Mouse (Mus musculus): Measurements from ENCODE around the gene Tbc1d5. TPM values are rescaled to one million over a fixed set of nuclear protein-coding genes. Genes with fewer than 3 reads are reported as not detected.

The Tbc1d5 gene
- polyA plus RNA-seq, 1 experiment: 11.2 TPM

- 100% methylated on average over 1 of the region's 1 CpGs for WGBS
- Histone ChIP-seq H3K4me1 (ENCODE audit: control insufficient read depth, insufficient read depth, low read length) (no peaks in the 10 kb centered on the region), H3K27ac (ENCODE audit: insufficient read depth, low read depth, low read length) (no peak overlapping the region), H3K36me3 (ENCODE audit: control insufficient read depth, insufficient read depth, low read length) (no peaks in the 10 kb centered on the region), H3K4me3 (ENCODE audit: insufficient read depth, low read depth, low read length) (no peak overlapping the region), H3K27me3 (replicated peaks; ENCODE audit: control insufficient read depth, insufficient read depth, low read length) (no peaks in the 10 kb centered on the region; the same call in 1 of the 2 replicates)
- DNase-seq: no peak
- no peak for TF ChIP-seq POLR2A (IDR thresholded peaks at IDR 0.05; ENCODE audit: low read depth, low read length)
- TF ChIP-seq CTCF (conservative IDR thresholded peaks at IDR 0.05; ENCODE audit: insufficient read depth, insufficient read length, low read depth, low read length): no peak
These were observed 213.0 kb downstream of the Tbc1d5 start for GRCm38 (mm10) chr17:50966147-50966546.

GRCm38 (mm10) chr17:50954313-50954712, 224.8 kb downstream of the Tbc1d5 start:
- WGBS: 89% methylated on average over 9 of the region's 9 CpGs
- no peaks in the 10 kb centered on the region for H3K27me3 ChIP-seq (replicated peaks; ENCODE audit: control insufficient read depth, insufficient read depth, low read length)
- no peaks in the 10 kb centered on the region for H3K36me3 ChIP-seq (ENCODE audit: control insufficient read depth, insufficient read depth, low read length)

GRCm38 (mm10) chr17:50922308-50922707, 256.8 kb downstream of the Tbc1d5 start:
- no peaks in the 10 kb centered on the region for H3K27me3 ChIP-seq (replicated peaks; ENCODE audit: control insufficient read depth, insufficient read depth, low read length)
- no peak overlapping the region for H3K4me3 ChIP-seq (ENCODE audit: insufficient read depth, low read depth, low read length)
- TF ChIP-seq CTCF (conservative IDR thresholded peaks at IDR 0.05; ENCODE audit: insufficient read depth, insufficient read length, low read depth, low read length) (no peak), POLR2A (IDR thresholded peaks at IDR 0.05; ENCODE audit: low read depth, low read length) (no peak)
- no peak for DNase-seq
- no peak overlapping the region for H3K27ac ChIP-seq (ENCODE audit: insufficient read depth, low read depth, low read length)
- H3K4me1 ChIP-seq (ENCODE audit: control insufficient read depth, insufficient read depth, low read length): no peaks in the 10 kb centered on the region
- 95% methylated on average over 2 of the region's 2 CpGs for WGBS
- no peaks in the 10 kb centered on the region for H3K36me3 ChIP-seq (ENCODE audit: control insufficient read depth, insufficient read depth, low read length)

More at GRCm38 (mm10) chr17:50954313-50954712, 224.8 kb downstream of the Tbc1d5 start:
- DNase-seq: no peak
- TF ChIP-seq POLR2A (IDR thresholded peaks at IDR 0.05; ENCODE audit: low read depth, low read length): no peak
- TF ChIP-seq CTCF (conservative IDR thresholded peaks at IDR 0.05; ENCODE audit: insufficient read depth, insufficient read length, low read depth, low read length): no peak
- H3K4me3 ChIP-seq (ENCODE audit: insufficient read depth, low read depth, low read length): no peak overlapping the region
- H3K27ac ChIP-seq (ENCODE audit: insufficient read depth, low read depth, low read length): no peak overlapping the region
- peaks cover 3% of the 10 kb centered on the region; the same call in 1 of the 2 replicates for H3K4me1 ChIP-seq (ENCODE audit: control insufficient read depth, insufficient read depth, low read length)

- Histone ChIP-seq H3K4me3 (ENCODE audit: insufficient read depth, low read depth, low read length) (no peak overlapping the region), H3K36me3 (ENCODE audit: control insufficient read depth, insufficient read depth, low read length) (no peaks in the 10 kb centered on the region), H3K4me1 (ENCODE audit: control insufficient read depth, insufficient read depth, low read length) (no peaks in the 10 kb centered on the region), H3K27me3 (replicated peaks; ENCODE audit: control insufficient read depth, insufficient read depth, low read length) (no peaks in the 10 kb centered on the region), H3K27ac (ENCODE audit: insufficient read depth, low read depth, low read length) (no peak overlapping the region)
- DNase-seq: no peak
- TF ChIP-seq POLR2A (IDR thresholded peaks at IDR 0.05; ENCODE audit: low read depth, low read length) (no peak), CTCF (conservative IDR thresholded peaks at IDR 0.05; ENCODE audit: insufficient read depth, insufficient read length, low read depth, low read length) (no peak)
- WGBS: 91% methylated on average over 2 of the region's 2 CpGs
These were observed 263.9 kb downstream of the Tbc1d5 start for GRCm38 (mm10) chr17:50915216-50915615.

GRCm38 (mm10) chr17:50908568-50909335, 270.4 kb downstream of the Tbc1d5 start:
- H3K4me1 ChIP-seq (ENCODE audit: control insufficient read depth, insufficient read depth, low read length): no peaks in the 10 kb centered on the region
- TF ChIP-seq POLR2A (IDR thresholded peaks at IDR 0.05; ENCODE audit: low read depth, low read length) (no peak), CTCF (conservative IDR thresholded peaks at IDR 0.05; ENCODE audit: insufficient read depth, insufficient read length, low read depth, low read length) (no peak)
- no peaks in the 10 kb centered on the region for H3K36me3 ChIP-seq (ENCODE audit: control insufficient read depth, insufficient read depth, low read length)
- no peaks in the 10 kb centered on the region for H3K27me3 ChIP-seq (replicated peaks; ENCODE audit: control insufficient read depth, insufficient read depth, low read length)
- WGBS: 76% methylated on average over 6 of the region's 6 CpGs
- DNase-seq: no peak
- no peak overlapping the region for H3K4me3 ChIP-seq (ENCODE audit: insufficient read depth, low read depth, low read length)
- H3K27ac ChIP-seq (ENCODE audit: insufficient read depth, low read depth, low read length): no peak overlapping the region

GRCm38 (mm10) chr17:50908160-50908559, 271.0 kb downstream of the Tbc1d5 start:
- no peak for DNase-seq
- H3K36me3 ChIP-seq (ENCODE audit: control insufficient read depth, insufficient read depth, low read length): no peaks in the 10 kb centered on the region
- H3K27ac ChIP-seq (ENCODE audit: insufficient read depth, low read depth, low read length): no peak overlapping the region
- no peaks in the 10 kb centered on the region for H3K4me1 ChIP-seq (ENCODE audit: control insufficient read depth, insufficient read depth, low read length)
- H3K27me3 ChIP-seq (replicated peaks; ENCODE audit: control insufficient read depth, insufficient read depth, low read length): no peaks in the 10 kb centered on the region
- TF ChIP-seq CTCF (conservative IDR thresholded peaks at IDR 0.05; ENCODE audit: insufficient read depth, insufficient read length, low read depth, low read length) (no peak), POLR2A (IDR thresholded peaks at IDR 0.05; ENCODE audit: low read depth, low read length) (no peak)
- 91% methylated on average over 4 of the region's 4 CpGs for WGBS
- H3K4me3 ChIP-seq (ENCODE audit: insufficient read depth, low read depth, low read length): no peak overlapping the region

GRCm38 (mm10) chr17:50906630-50907029, 272.5 kb downstream of the Tbc1d5 start:
- TF ChIP-seq CTCF (conservative IDR thresholded peaks at IDR 0.05; ENCODE audit: insufficient read depth, insufficient read length, low read depth, low read length) (no peak), POLR2A (IDR thresholded peaks at IDR 0.05; ENCODE audit: low read depth, low read length) (no peak)
- H3K27ac ChIP-seq (ENCODE audit: insufficient read depth, low read depth, low read length): no peak overlapping the region

More at GRCm38 (mm10) chr17:50906630-50907029, 272.5 kb downstream of the Tbc1d5 start:
- WGBS: 87% methylated on average over 1 of the region's 1 CpGs
- DNase-seq: no peak
- Histone ChIP-seq H3K36me3 (ENCODE audit: control insufficient read depth, insufficient read depth, low read length) (no peaks in the 10 kb centered on the region), H3K4me1 (ENCODE audit: control insufficient read depth, insufficient read depth, low read length) (no peaks in the 10 kb centered on the region), H3K4me3 (ENCODE audit: insufficient read depth, low read depth, low read length) (no peak overlapping the region), H3K27me3 (replicated peaks; ENCODE audit: control insufficient read depth, insufficient read depth, low read length) (no peaks in the 10 kb centered on the region)

All from kidney, adult 2 months (tissue).